Comparison of ENCODE assay signal across 8 mouse cellular contexts in genomic region chr16:17233702-17234498, GRCm38 (mm10). TPM values are rescaled to one million over a fixed set of nuclear protein-coding genes. Genes with fewer than 3 reads are reported as not detected.
DNase-seq lines count a peak whose midpoint lies in the region; ATAC-seq and TF ChIP-seq lines count a peak whose summit lies in the region.

No protein-coding gene starts in this region.

- under 1% methylated on average over 62 of the region's 62 CpGs for WGBS in embryonic facial prominence, embryonic 15.5 days
- 0% methylated on average over 60 of the region's 62 CpGs for WGBS in lung, embryonic 14.5 days
- under 1% methylated on average over 56 of the region's 62 CpGs for WGBS in neural tube, embryonic 15.5 days

- H3K36me3 ChIP-seq in CH12.LX (replicated peaks in 1 of 2; ENCODE audit: control insufficient read depth in 1 of 2, insufficient read depth in 1 of 2, low read length in 1 of 2) = peaks cover 0 to 10% of the 10 kb centered on the region in 2 experiments
- H3K36me3 ChIP-seq in embryonic facial prominence, embryonic 15.5 days = no peaks in the 10 kb centered on the region
- H3K36me3 ChIP-seq in lung, embryonic 14.5 days (ENCODE audit: insufficient read depth) = no peaks in the 10 kb centered on the region
- H3K36me3 ChIP-seq in neural tube, embryonic 15.5 days = no peaks in the 10 kb centered on the region

- peak overlapping the region; percentile 78 to 83 (median 79) for H3K4me3 ChIP-seq in CH12.LX (replicated peaks in 1 of 3; ENCODE audit: low read depth in 2 of 3, low read length in 2 of 3, poor library complexity in 1 of 3)
- peak overlapping the region; percentile 78 for H3K4me3 ChIP-seq in embryonic facial prominence, embryonic 15.5 days (replicated peaks)
- peak overlapping the region; percentile 90 for H3K4me3 ChIP-seq in lung, embryonic 14.5 days (ENCODE audit: low read depth, low read length)
- peak overlapping the region; percentile 90 for H3K4me3 ChIP-seq in neural tube, embryonic 15.5 days (replicated peaks)

- H3K27me3 ChIP-seq in CH12.LX (replicated peaks) = peaks cover 8% of the 10 kb centered on the region
- H3K27me3 ChIP-seq in embryonic facial prominence, embryonic 15.5 days = no peaks in the 10 kb centered on the region
- H3K27me3 ChIP-seq in lung, embryonic 14.5 days (ENCODE audit: insufficient read depth, low read length) = no peaks in the 10 kb centered on the region
- no peaks in the 10 kb centered on the region for H3K27me3 ChIP-seq in neural tube, embryonic 15.5 days (replicated peaks)

- no peak for TF ChIP-seq RAD21 in CH12.LX (IDR thresholded peaks at IDR 0.05; ENCODE audit: low read depth, low read length)

- DNase-seq in CH12.LX (ENCODE audit: extremely low read depth) = peak; percentile 71
- peak; percentile 55 for DNase-seq in adrenal gland, postnatal 14 days
- DNase-seq in heart, postnatal 25 days (ENCODE audit: low spot score) = peak; percentile 6
- DNase-seq in layer of hippocampus, adult 8-10 months (ENCODE audit: low spot score in 2 of 2) = peak; percentile 24 to 25
- peak; percentile 75 for DNase-seq in lung, embryonic 14.5 days
- DNase-seq in c-Kit-positive CD71-positive TER-119-positive erythroid progenitor cells, embryonic 14.5 days (ENCODE audit: low spot score) = no peak

- peaks cover 39% of the 10 kb centered on the region for H3K79me2 ChIP-seq in CH12.LX (replicated peaks; ENCODE audit: control insufficient read depth, extremely low read depth, insufficient read depth, poor library complexity, severe bottlenecking)

- H3K4me2 ChIP-seq in CH12.LX (ENCODE audit: insufficient read depth, low read depth, poor library complexity, severe bottlenecking) = peak overlapping the region; percentile 68
- H3K4me2 ChIP-seq in embryonic facial prominence, embryonic 15.5 days (replicated peaks) = peak overlapping the region; percentile 93
- peak overlapping the region; percentile 78 for H3K4me2 ChIP-seq in lung, embryonic 14.5 days
- H3K4me2 ChIP-seq in neural tube, embryonic 15.5 days = peak overlapping the region; percentile 82

- peaks cover 11 to 27% of the 10 kb centered on the region in 2 experiments for H3K4me1 ChIP-seq in CH12.LX (ENCODE audit: control insufficient read depth in 1 of 2, insufficient read depth in 2 of 2)
- peaks cover 30% of the 10 kb centered on the region for H3K4me1 ChIP-seq in embryonic facial prominence, embryonic 15.5 days
- peaks cover 11% of the 10 kb centered on the region; the same call in 1 of the 2 replicates for H3K4me1 ChIP-seq in lung, embryonic 14.5 days (ENCODE audit: insufficient read depth)
- H3K4me1 ChIP-seq in neural tube, embryonic 15.5 days = peaks cover 51% of the 10 kb centered on the region

- dilution Hi-C loops in CH12.LX (cut with MboI; ENCODE audit: extremely low pct_ligation_motif_present, extremely low pct_unique_long_range_greater_than_20kb, low sequenced_read_pairs) = no loop called here

- intact Hi-C loops in heart, postnatal 25 days (cut with DNase I) = loop anchor here (2.0 kb wide), 1 partner anchor 25 kb away; the partner anchor contains the start of gene Rimbp3

- peak overlapping the region; percentile 33; the same call in 1 of the 2 replicates for H3K27ac ChIP-seq in CH12.LX (ENCODE audit: insufficient read depth, low read depth)
- peak overlapping the region; percentile 88 for H3K27ac ChIP-seq in embryonic facial prominence, embryonic 15.5 days (replicated peaks)
- H3K27ac ChIP-seq in lung, embryonic 14.5 days (ENCODE audit: low read depth) = peak overlapping the region; percentile 94
- peak overlapping the region; percentile 96 for H3K27ac ChIP-seq in neural tube, embryonic 15.5 days (replicated peaks)

- peak overlapping the region; percentile 80 for H3K9ac ChIP-seq in CH12.LX (ENCODE audit: insufficient read depth, low read depth)
- peak overlapping the region; percentile 68 for H3K9ac ChIP-seq in embryonic facial prominence, embryonic 15.5 days
- H3K9ac ChIP-seq in lung, embryonic 14.5 days = peak overlapping the region; percentile 94
- peak overlapping the region; percentile 90 for H3K9ac ChIP-seq in neural tube, embryonic 15.5 days (replicated peaks)

- H3K9me3 ChIP-seq in CH12.LX (replicated peaks; ENCODE audit: low read length) = peaks cover 10% of the 10 kb centered on the region
- H3K9me3 ChIP-seq in embryonic facial prominence, embryonic 15.5 days (replicated peaks) = no peaks in the 10 kb centered on the region
- 0 out of 2 replicates have a peak, but pooled peaks cover 3% of the 10 kb centered on the region for H3K9me3 ChIP-seq in lung, embryonic 14.5 days (ENCODE audit: low read depth, low read length)
- H3K9me3 ChIP-seq in neural tube, embryonic 15.5 days (replicated peaks) = no peaks in the 10 kb centered on the region

- no peak for TF ChIP-seq CTCF in CH12.LX (conservative IDR thresholded peaks at IDR 0.05 in 1 of 2, IDR thresholded peaks at IDR 0.05 in 1 of 2; ENCODE audit: low read depth in 2 of 2, low read length in 2 of 2)
- TF ChIP-seq CTCF in lung, embryonic 14.5 days (IDR thresholded peaks at IDR 0.05; ENCODE audit: low read depth) = no peak

- TF ChIP-seq EP300 in CH12.LX (IDR thresholded peaks at IDR 0.05; ENCODE audit: low read length) = no peak

- in situ Hi-C loops in CH12.LX (cut with MboI; ENCODE audit: low pct_ligation_motif_present, low pct_unique_long_range_greater_than_20kb, low sequenced_read_pairs) = no loop called here

- ATAC-seq in embryonic facial prominence, embryonic 15.5 days (ENCODE audit: insufficient number of reproducible peaks, low FRiP score, low TSS enrichment, low read depth) = peak; percentile 22
- peak; percentile 68 for ATAC-seq in lung, embryonic 14.5 days (ENCODE audit: insufficient read depth)
- peak; percentile 79 for ATAC-seq in neural tube, embryonic 15.5 days (ENCODE audit: low FRiP score)

- no peak for TF ChIP-seq POLR2A in CH12.LX (IDR thresholded peaks at IDR 0.05; ENCODE audit: low read depth, low read length)

TF ChIP-seq in CH12.LX, 34 proteins besides CTCF, POLR2A, EP300 and RAD21 (continues in another document):
- TF ChIP-seq TCF12 (IDR thresholded peaks at IDR 0.05; ENCODE audit: low read depth, low read length) = peak; percentile 12; the same call in 1 of the 2 replicates
- TF ChIP-seq SIN3A (IDR thresholded peaks at IDR 0.05; ENCODE audit: low read length) = peak; percentile 89
- TF ChIP-seq JUN (IDR thresholded peaks at IDR 0.05; ENCODE audit: insufficient read depth, low read depth, low read length) = no peak
- TF ChIP-seq CHD1 (IDR thresholded peaks at IDR 0.05; ENCODE audit: low read depth, low read length) = no peak
- no peak for TF ChIP-seq USF2 (conservative IDR thresholded peaks at IDR 0.05; ENCODE audit: low read depth, low read length)
- TF ChIP-seq IRF4 (IDR thresholded peaks at IDR 0.05; ENCODE audit: low read depth, low read length) = no peak; the same call in 1 of the 2 replicates
- TF ChIP-seq JUND (conservative IDR thresholded peaks at IDR 0.05; ENCODE audit: low read depth, low read length) = no peak
- TF ChIP-seq HCFC1 (IDR thresholded peaks at IDR 0.05; ENCODE audit: low read depth, low read length) = no peak
- TF ChIP-seq KAT2A (IDR thresholded peaks at IDR 0.05; ENCODE audit: insufficient replicate concordance, low read length) = no peak

RNA-seq across cellular contexts. Expression of gene Hic2, which starts 0.5 kb away (rescaled TPM):
- 7.5 and 9.6 TPM in 2 replicates for total RNA-seq in CH12.LX (2012; rRNA removed)
- total RNA-seq in CH12.LX (2014; rRNA removed) = 4.5 and 6.2 TPM in 2 replicates
- 6.3 and 8.1 TPM in 2 replicates for polyA plus RNA-seq in CH12.LX (2012; ENCODE audit: insufficient read length, low read depth)
- 2.7 and 3.2 TPM in 2 replicates for total RNA-seq in adrenal gland, postnatal 14 days (2021)
- 4.8 and 5.6 TPM in 2 replicates for polyA plus RNA-seq in embryonic facial prominence, embryonic 15.5 days (2015; fragmentation: Nextera tagmentation; extraction: Ambion mirVana)
- 1 to 10 TPM; 2.0 to 2.2 TPM for total RNA-seq in heart, postnatal 25 days (2021)
- 1 to 10 TPM; 4.1 to 7.2 (median 6.5) TPM for total RNA-seq in layer of hippocampus, adult 8-10 months (2022)
- polyA plus RNA-seq in lung, embryonic 14.5 days (2014; fragmentation: Nextera tagmentation; extraction: Ambion mirVana) = 3.4 and 4.3 TPM in 2 replicates
- polyA plus RNA-seq in neural tube, embryonic 15.5 days (2015; fragmentation: Nextera tagmentation; extraction: Ambion mirVana) = 6.7 and 7.4 TPM in 2 replicates

RNA-seq across cellular contexts. Expression of gene Rimbp3, which starts 25.5 kb away (rescaled TPM):
- total RNA-seq in CH12.LX (2012; rRNA removed) = 0.21 and 0.34 TPM in 2 replicates
- total RNA-seq in CH12.LX (2014; rRNA removed) = 0.09 TPM in 1 of 2 replicates, not detected in the other
- 0.06 and 0.08 TPM in 2 replicates for polyA plus RNA-seq in CH12.LX (2012; ENCODE audit: insufficient read length, low read depth)
- total RNA-seq in adrenal gland, postnatal 14 days (2021) = 0.07 and 0.08 TPM in 2 replicates
- 0.46 and 0.57 TPM in 2 replicates for polyA plus RNA-seq in embryonic facial prominence, embryonic 15.5 days (2015; fragmentation: Nextera tagmentation; extraction: Ambion mirVana)
- total RNA-seq in heart, postnatal 25 days (2021) = under 1 TPM; 0.08 to 0.14 TPM
- 1 to 10 TPM; 2.8 to 3.8 (median 3.5) TPM for total RNA-seq in layer of hippocampus, adult 8-10 months (2022)
- 0.13 and 0.30 TPM in 2 replicates for polyA plus RNA-seq in lung, embryonic 14.5 days (2014; fragmentation: Nextera tagmentation; extraction: Ambion mirVana)
- 1.9 and 2.1 TPM in 2 replicates for polyA plus RNA-seq in neural tube, embryonic 15.5 days (2015; fragmentation: Nextera tagmentation; extraction: Ambion mirVana)

RNA-seq across cellular contexts. Expression of gene Ube2l3, which starts 31.5 kb away (rescaled TPM):
- total RNA-seq in CH12.LX (2012; rRNA removed) = 156 and 229 TPM in 2 replicates
- total RNA-seq in CH12.LX (2014; rRNA removed) = 302 and 354 TPM in 2 replicates
- polyA plus RNA-seq in CH12.LX (2012; ENCODE audit: insufficient read length, low read depth) = 377 and 386 TPM in 2 replicates
- total RNA-seq in adrenal gland, postnatal 14 days (2021) = 190 and 193 TPM in 2 replicates
- 304 and 312 TPM in 2 replicates for polyA plus RNA-seq in embryonic facial prominence, embryonic 15.5 days (2015; fragmentation: Nextera tagmentation; extraction: Ambion mirVana)
- total RNA-seq in heart, postnatal 25 days (2021) = 100 to 1,000 TPM; 102 to 113 TPM
- total RNA-seq in layer of hippocampus, adult 8-10 months (2022) = 100 to 1,000 TPM; 126 to 157 (median 142) TPM
- polyA plus RNA-seq in lung, embryonic 14.5 days (2014; fragmentation: Nextera tagmentation; extraction: Ambion mirVana) = 349 and 371 TPM in 2 replicates
- 288 and 306 TPM in 2 replicates for polyA plus RNA-seq in neural tube, embryonic 15.5 days (2015; fragmentation: Nextera tagmentation; extraction: Ambion mirVana)

RNA-seq across cellular contexts. Expression of gene Tmem191c, which starts 42.0 kb away (rescaled TPM):
- total RNA-seq in CH12.LX (2012; rRNA removed) = 5.9 and 11.3 TPM in 2 replicates
- 2.6 and 3.2 TPM in 2 replicates for total RNA-seq in CH12.LX (2014; rRNA removed)
- 7.6 and 7.9 TPM in 2 replicates for polyA plus RNA-seq in CH12.LX (2012; ENCODE audit: insufficient read length, low read depth)
- total RNA-seq in adrenal gland, postnatal 14 days (2021) = 8.4 and 10.5 TPM in 2 replicates
- polyA plus RNA-seq in embryonic facial prominence, embryonic 15.5 days (2015; fragmentation: Nextera tagmentation; extraction: Ambion mirVana) = 14.5 and 15.2 TPM in 2 replicates
- total RNA-seq in heart, postnatal 25 days (2021) = 1 to 10 TPM; 2.0 to 2.7 TPM
- 100 to 1,000 TPM in 2 of 4 experiments, 10 to 100 TPM in 2; 85.5 to 112 (median 94.2) TPM for total RNA-seq in layer of hippocampus, adult 8-10 months (2022)
- 6.7 and 7.5 TPM in 2 replicates for polyA plus RNA-seq in lung, embryonic 14.5 days (2014; fragmentation: Nextera tagmentation; extraction: Ambion mirVana)
- 87.0 and 112 TPM in 2 replicates for polyA plus RNA-seq in neural tube, embryonic 15.5 days (2015; fragmentation: Nextera tagmentation; extraction: Ambion mirVana)

Comparison
In these comparisons a context has a peak if more than half of its experiments do, and no peak if none do; other contexts are left out.
1. H3K27ac ChIP-seq: peak in every context shown above with its lines; median percentile 96 in neural tube, embryonic 15.5 days; 94 in lung, embryonic 14.5 days; 88 in embryonic facial prominence, embryonic 15.5 days; 33 in CH12.LX.
2. ATAC-seq: peak in every context shown above with its lines; median percentile 79 in neural tube, embryonic 15.5 days; 68 in lung, embryonic 14.5 days; 22 in embryonic facial prominence, embryonic 15.5 days.